Mouse (Mus musculus) erythroblast, embryonic 14.5 days (primary cell): Measurements from ENCODE around the gene Mindy4.

Experiments
- GATA1 ChIP-seq: IDR thresholded peaks from 2 replicates; pipeline ENCODE4 v1.6.1; 2012; ENCODE audit warnings: low read length, inconsistent platforms, mixed read lengths
- TAL1 ChIP-seq: IDR thresholded peaks from 3 replicates; pipeline ENCODE4 v1.6.1; 2012; ENCODE audit warnings: low read length, inconsistent platforms, mixed read lengths

DNA sequence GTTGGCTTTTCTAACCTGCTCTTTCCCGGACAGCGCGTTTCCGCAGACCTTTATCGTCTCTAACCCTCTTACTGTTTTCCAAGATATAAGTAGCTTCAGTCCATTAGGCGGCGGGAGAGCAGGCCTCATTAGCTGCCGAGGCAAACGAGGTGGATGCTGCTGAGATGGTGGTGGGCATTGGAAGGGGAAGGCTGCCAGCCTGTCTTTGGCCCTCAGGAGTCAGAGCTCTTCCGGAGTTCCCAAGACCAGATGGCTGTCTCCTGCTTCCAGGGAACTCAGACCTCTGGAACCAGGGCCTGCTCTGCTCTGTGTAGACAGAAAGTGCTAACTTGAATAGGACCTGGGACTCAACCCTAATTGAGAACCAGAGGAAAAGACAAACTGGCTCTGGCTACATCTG, 140.3 kb downstream of the Mindy4 start:
- no peak for TF ChIP-seq TAL1
- TF ChIP-seq GATA1: no peak
